Mouse (Mus musculus) right cerebral cortex, postnatal 36 days (tissue): ENCODE results near the gene Ppp1r15b.
A peak's percentile ranks its signal among the peaks of the same experiment; 100 is the strongest.

Experiments used
- DNase-seq, 2 experiments: peaks; one replicate each; pipeline ENCODE4 v3.0.0; 2022; ENCODE audit warnings: low spot score in 2 of 2, mixed read lengths in 1 of 2

Gene Ppp1r15b

GRCm38 (mm10) chr1:133161559-133161958, 30.6 kb downstream of the Ppp1r15b start:
- no peak for DNase-seq

GRCm38 (mm10) chr1:133162046-133162445, 31.1 kb downstream of the Ppp1r15b start:
- no peak for DNase-seq

- no peak for DNase-seq
Measured at GRCm38 (mm10) chr1:133162981-133163380, 32.0 kb downstream of the Ppp1r15b start.

- no peak for DNase-seq
Measured at GRCm38 (mm10) chr1:133163820-133164431, 33.0 kb downstream of the Ppp1r15b start, which contains the start of gene Plekha6. Gene Plekha6, plus strand, starts transcription at chr1:133164210.

GRCm38 (mm10) chr1:133164591-133165011, 33.7 kb downstream of the Ppp1r15b start:
- DNase-seq, result no peak

GRCm38 (mm10) chr1:133165111-133165510, 34.2 kb downstream of the Ppp1r15b start:
- DNase-seq, result no peak

- no peak for DNase-seq
Measured at GRCm38 (mm10) chr1:133168318-133169060, 37.5 kb downstream of the Ppp1r15b start.

- DNase-seq, result no peak
Measured at GRCm38 (mm10) chr1:133170196-133170595, 39.3 kb downstream of the Ppp1r15b start.

GRCm38 (mm10) chr1:133171357-133171756, 40.4 kb downstream of the Ppp1r15b start:
- DNase-seq, result no peak

GRCm38 (mm10) chr1:133175150-133175549, 44.2 kb downstream of the Ppp1r15b start:
- no peak for DNase-seq

GRCm38 (mm10) chr1:133177480-133178172, 46.7 kb downstream of the Ppp1r15b start:
- no peak for DNase-seq

GRCm38 (mm10) chr1:133178732-133179440, 47.9 kb downstream of the Ppp1r15b start:
- peak; percentile 58 to 59 for DNase-seq

GRCm38 (mm10) chr1:133181072-133182015, 50.4 kb downstream of the Ppp1r15b start:
- DNase-seq, result peak; percentile 77 to 83

GRCm38 (mm10) chr1:133182016-133182705, 51.2 kb downstream of the Ppp1r15b start:
- peak; percentile 54 to 73 for DNase-seq

- DNase-seq, result no peak
Measured at GRCm38 (mm10) chr1:133182706-133183095, 51.8 kb downstream of the Ppp1r15b start.

- DNase-seq, result no peak
Measured at GRCm38 (mm10) chr1:133183141-133183925, 52.4 kb downstream of the Ppp1r15b start.

- no peak for DNase-seq
Measured at GRCm38 (mm10) chr1:133187948-133188680, 57.2 kb downstream of the Ppp1r15b start.

GRCm38 (mm10) chr1:133188719-133189118, 57.8 kb downstream of the Ppp1r15b start:
- DNase-seq, result no peak
